Mouse (Mus musculus) adrenal gland, postnatal 10 days (tissue): Measurements from ENCODE around the gene Oas1a. TPM values are rescaled to one million over a fixed set of nuclear protein-coding genes. Genes with fewer than 3 reads are reported as not detected.

ENCODE experiments used
- microRNA-seq: library from miRNA; unstranded; fragments of <30 nt; microRNA quantifications from one replicate; pipeline ENCODE4 v1.2.0, GENCODE M21; 2021
- total RNA-seq, 2 experiments: library from RNA; stranded (reverse); gene quantifications; 2 replicates each; pipeline ENCODE4 v1.2.3; 2021

Oas1a gene
- total RNA-seq, 2 experiments from 2014 or later = 0.58 TPM; not detected in 1

Small RNA genes lying within 50 kb of the gene (microRNA-seq; reads per million reads assigned to microRNA genes)
- gene Gm22907 = not detected

Other genes with a start within 250 kb of the Oas1a start
- 1 to 10 TPM; 7.4 to 9.2 TPM for gene Dtx1, start 195.6 kb downstream of the Oas1a start, total RNA-seq
- under 1 TPM; 0.09 to 0.24 TPM for gene Oas2, start 157.7 kb downstream of the Oas1a start, total RNA-seq
- under 1 TPM; 0.15 to 0.21 TPM for gene Oas3, start 129.9 kb downstream of the Oas1a start, total RNA-seq
- gene Oas1e, start 112.0 kb downstream of the Oas1a start, total RNA-seq = not detected
- gene Oas1c, start 95.0 kb downstream of the Oas1a start, total RNA-seq = 1 to 10 TPM; 1.0 to 1.1 TPM
- gene Oas1f, start 60.2 kb downstream of the Oas1a start, total RNA-seq = not detected
- gene Oas1h, start 46.1 kb downstream of the Oas1a start, total RNA-seq = not detected
- gene Oas1g, start 19.9 kb downstream of the Oas1a start, total RNA-seq = under 1 TPM in 1 of 2 experiments, not detected in 1; 0.21 TPM
- gene Oas1d, start 7.0 kb upstream of the Oas1a start, total RNA-seq = under 1 TPM in 1 of 2 experiments, not detected in 1; 0.18 TPM
- 1 to 10 TPM; 1.7 to 3.4 TPM for gene Rph3a, start 102.6 kb upstream of the Oas1a start, total RNA-seq